Mouse (Mus musculus) layer of hippocampus, adult 11-12 months (tissue): ENCODE data around the gene Il1f5.

ENCODE experiments used
- DNase-seq: peaks from one replicate; pipeline ENCODE4 v3.0.0; 2022; ENCODE audit warnings: low spot score

The Il1f5 gene

DNA sequence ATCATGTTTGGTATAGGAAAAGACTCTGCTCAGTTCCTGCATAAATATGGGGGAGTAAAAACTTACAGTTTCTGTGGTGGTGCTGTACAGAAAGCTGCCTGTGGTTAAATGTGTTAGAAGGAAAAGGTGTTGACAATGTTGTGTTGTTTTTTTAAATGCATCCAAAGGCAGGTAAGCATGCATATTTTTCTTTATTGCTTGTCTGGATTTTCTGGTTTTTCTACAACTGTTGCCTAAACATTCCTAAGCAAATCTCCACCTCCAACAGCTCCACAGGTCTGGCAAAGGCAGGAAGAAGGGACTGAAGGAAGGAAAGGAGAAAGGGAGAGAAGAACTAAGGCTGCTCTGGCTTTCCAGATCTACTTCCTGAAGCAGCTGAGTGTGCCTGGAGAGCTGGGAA lies at the start of gene Il1f5:
Il1f5 (plus strand) TSS at position 301 of the 400 bp plus-strand sequence.
- no peak for DNase-seq

DNA sequence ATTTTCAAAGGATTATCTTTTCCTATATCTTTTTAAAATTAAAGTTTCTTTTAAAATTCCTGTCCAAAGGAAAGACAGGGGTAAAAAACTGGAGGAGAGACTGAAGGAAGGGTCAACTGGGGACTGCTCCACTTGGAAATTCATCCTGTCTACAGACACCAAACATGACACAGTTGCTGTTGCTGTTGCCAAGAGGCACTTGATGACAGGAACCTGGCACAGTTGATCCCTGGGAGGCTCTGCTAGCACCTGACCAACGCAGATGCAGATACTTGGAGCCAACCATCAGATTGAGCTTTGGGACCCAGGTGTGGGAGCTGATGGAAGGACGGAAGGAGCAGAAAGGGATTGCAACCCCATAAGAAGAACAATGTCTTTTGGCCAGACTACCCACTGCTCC lies 49.6 kb upstream of the Il1f5 start:
- DNase-seq, result no peak

DNA sequence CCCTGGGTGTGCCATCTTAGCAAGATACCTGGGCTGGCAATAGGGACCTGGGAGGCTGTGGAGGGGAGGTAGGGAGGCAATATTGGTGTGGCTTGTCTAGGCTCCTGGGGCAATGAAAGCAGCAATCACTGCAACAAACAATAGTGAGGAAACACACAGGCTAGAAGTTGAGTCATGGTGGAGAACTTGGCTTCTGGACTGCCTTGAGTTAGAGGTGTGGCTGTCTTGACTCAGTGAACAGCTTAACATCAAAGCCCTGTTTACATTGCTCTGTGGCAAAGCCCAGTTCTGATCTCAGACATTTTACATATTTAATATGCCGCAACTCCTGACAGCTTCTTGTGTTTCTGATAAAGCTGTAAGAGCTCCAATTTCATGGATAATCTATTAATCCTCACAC lies 9.3 kb upstream of the Il1f5 start:
- no peak for DNase-seq

DNA sequence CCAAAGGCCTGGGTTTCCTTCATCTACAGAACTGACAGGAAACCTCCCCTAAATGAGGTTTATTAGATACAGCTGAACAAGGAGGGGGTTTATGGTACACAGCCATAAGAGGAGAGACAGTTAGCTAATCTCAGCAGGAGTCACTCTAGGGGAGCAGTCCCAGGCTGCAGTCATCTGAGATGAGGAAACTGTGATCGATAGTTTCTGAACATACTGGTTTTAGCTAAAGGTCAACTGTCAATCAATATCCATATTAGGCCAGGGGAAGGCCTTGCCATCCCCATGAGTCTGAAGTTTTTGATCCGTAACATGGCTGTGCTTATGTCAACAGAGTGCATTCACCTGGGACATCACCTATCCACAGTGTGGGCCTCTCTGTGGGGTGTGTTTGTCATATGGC lies 3.1 kb upstream of the Il1f5 start:
- no peak for DNase-seq

DNA sequence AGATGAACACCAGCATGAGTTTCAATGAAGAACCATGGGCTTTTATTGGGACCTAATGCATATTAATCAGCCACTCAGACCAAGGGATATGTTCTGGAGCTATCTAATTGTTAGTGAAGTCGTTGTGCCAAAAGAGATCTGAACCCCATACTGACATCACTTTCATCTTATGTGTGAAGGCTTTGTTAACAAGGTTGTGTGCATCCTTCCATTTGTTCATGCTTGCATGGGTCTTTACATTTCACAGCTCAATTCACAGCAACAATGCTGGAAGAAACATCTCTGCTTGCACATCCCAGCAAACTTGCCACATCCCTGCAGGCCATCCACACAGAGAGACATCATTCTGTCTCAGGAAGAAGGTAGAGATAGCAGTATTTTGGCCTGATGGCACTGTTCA lies 1.6 kb upstream of the Il1f5 start:
- DNase-seq, result no peak

DNA sequence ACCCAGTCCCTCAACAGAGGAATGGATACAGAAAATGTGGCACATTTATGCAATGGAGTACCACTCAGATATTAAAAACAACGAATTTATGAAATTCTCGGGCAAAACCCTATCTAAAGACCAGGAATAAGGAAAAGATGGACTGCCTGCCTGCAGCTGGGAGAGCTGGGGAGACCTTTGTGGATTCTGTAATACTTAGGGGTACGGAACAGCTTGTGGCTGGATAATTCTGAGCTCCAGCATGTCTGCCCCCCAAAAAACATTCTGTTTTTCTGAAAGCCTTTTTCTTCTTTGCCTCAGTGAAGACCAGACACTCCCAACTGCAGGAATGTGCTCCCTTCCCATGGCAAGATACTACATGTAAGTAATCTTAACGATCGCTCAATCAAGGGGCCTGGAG lies 14.1 kb downstream of the Il1f5 start, which contains the start of gene Il1f10:
Il1f10 (plus strand) TSS at position 301 of the 400 bp plus-strand sequence.
- no peak for DNase-seq

DNA sequence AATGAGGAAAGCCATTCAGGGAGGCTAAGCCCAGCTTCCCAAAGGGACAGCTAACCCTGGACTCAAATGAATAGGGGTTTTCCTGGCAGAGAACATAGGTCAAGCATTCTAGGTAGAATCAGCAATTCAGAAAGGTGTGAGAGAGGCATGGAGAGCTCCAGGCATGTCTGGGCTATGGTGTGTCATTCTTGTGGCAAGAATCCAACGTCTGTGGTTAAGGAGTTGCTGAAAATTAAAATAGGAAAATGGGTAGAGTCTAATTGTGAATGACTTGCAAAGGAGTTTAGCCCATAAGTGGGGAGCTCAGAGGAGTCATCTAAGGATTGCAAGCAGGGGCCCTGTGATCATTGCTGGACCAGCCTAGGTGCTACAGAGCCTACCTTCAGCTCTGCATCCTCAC lies 17.9 kb downstream of the Il1f5 start:
- no peak for DNase-seq

DNA sequence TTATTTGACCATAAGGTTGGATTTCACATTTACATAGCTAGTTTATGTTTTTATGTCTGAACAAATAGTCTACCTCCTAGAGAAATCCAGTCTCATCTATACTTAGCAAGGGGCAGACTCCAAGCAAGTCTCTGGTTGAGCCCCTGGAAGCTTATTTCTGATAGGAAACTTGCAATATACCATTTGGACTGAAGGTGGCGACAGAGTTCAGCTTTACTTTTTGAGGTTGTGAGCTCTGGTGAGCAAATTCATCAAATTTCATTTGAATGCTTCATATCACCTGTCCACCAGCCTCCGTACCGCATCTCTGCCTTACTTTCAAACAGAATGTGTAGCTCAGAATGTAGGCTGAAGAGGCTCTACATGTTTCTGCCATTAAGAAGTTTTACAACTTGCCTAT lies 20.1 kb downstream of the Il1f5 start:
- DNase-seq, result peak; percentile 41

DNA sequence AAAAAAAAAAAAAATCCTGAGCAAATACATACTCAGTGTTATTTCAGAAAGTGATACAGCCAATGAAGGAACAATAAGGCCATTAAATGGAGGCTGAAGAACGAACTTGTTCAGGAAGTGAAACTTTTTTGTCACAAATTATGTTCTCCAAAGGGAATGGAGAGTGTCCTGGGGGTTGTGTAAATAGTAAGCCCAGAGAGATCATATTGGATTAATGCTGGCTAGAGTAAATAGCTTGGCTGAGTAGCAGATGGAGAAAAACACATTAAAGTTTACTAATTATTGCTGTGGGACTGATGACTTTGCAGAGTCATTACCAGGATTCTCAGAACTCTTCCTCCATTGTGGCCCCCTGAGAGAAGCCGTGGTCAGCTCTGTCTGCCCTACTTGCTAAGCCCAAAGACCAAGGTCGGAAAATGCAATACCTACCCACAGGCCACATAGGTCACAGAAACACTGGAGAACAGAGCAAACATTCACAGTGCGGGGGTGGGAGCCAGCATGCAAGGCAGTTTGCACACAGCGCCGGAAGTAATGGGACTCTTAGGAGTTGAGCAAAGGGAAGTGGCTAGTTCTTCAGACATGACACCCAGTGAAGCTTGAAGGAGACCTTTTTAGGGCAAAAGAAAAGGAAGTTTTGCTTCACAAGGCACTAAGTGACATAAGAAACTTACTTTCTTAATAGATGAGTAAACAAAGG lies 34.7 kb downstream of the Il1f5 start:
- DNase-seq, result peak; percentile 6

DNA sequence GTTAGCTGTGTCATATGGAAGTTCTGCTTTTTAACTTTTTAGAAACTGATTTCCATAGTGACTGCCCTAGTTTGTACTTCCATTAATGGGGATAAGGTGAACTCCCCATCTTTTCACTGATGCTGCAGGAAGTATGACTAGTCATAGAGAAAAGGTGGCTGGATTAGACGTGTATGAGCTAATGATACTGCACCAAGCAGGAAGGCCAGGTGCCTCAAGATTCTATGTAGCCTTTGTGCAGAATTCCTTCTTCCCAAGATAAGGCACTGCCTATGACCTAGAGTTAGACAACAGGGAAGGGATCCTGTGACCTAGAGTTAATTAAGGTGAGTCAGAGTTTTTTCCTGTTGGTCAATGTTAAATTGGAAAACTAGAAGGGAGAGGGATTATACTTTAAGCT lies 40.2 kb downstream of the Il1f5 start:
- DNase-seq, result no peak

DNA sequence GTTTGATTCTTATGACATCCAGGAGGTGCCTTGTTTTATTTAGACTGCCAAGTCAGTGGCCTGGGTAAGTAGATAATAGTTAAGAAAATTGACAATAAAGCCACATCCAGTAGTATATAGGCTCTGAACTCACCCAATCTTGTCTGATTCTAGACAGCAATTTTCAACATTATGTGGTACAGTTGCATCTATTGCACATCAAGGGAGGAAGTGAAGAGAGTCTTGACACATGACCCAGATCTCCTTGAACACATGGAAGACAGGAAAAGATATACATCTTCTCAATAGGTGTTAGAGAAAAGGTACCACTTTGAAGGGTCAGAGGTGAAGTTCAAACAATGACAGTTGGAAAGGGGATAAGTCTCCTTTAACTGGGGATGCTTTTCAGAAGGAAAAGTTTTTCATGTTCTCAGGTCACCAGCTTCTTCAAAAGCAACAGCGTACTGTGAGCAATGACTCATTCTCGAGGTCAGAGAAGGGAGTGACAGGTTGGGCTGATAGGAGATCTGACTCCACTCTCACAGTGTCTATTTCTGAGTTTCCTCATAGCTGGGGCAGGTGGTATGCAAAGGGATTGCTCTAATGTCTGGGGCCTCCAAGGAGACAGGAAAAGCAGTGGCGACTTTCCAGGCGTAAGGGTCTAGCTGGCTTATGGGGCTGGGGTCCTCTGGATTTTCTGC lies 41.3 kb downstream of the Il1f5 start:
- no peak for DNase-seq
